Mouse (Mus musculus): ENCODE data around the gene Tpbpb.
"Not testable (repeated sequence)": the region's sequence is repeated elsewhere in the genome, so short reads cannot be mapped to it uniquely, and the experiment has no call there.

GRCm38 (mm10) chr13:60935490-60935889 lies 30.8 kb upstream of the Tpbpb start, which contains the start of gene Gm49393:
- TF ChIP-seq POLR2A (IDR thresholded peaks at IDR 0.05; ENCODE audit: extremely low read depth, insufficient read depth, low read length); CTCF (IDR thresholded peaks at IDR 0.05; ENCODE audit: low read depth, low read length): not testable (repeated sequence)

All from liver, adult 2 months (tissue).